Mouse (Mus musculus) MEL (cell line): ENCODE measurements around the gene Icam5. TPM values are rescaled to one million over a fixed set of nuclear protein-coding genes. Genes with fewer than 3 reads are reported as not detected.
"Not testable (repeated sequence)": the region's sequence is repeated elsewhere in the genome, so short reads cannot be mapped to it uniquely, and the experiment has no call there.

Source experiments
- DNase-seq: peaks from one replicate; pipeline ENCODE4 v3.0.0; 2011; ENCODE audit warnings: low read depth, low spot score
- H3K27ac ChIP-seq: 2 replicates; pipeline ENCODE4 v1.5.1; 2012; ENCODE audit warnings: low read depth, mild to moderate bottlenecking, control low read depth, low read length, moderate library complexity; ENCODE audit not compliant: control insufficient read depth
- H3K27me3 ChIP-seq, 2 experiments: fragments of 150-350 bp in 1 of 2; sonication (generic) in 1 of 2; 2 replicates each; pipeline ENCODE4 v1.6.1; 2012; ENCODE audit warnings: low read length in 2 of 2, mild to moderate bottlenecking in 2 of 2, improper control_type of control experiment in 1 of 2, moderate library complexity in 1 of 2; ENCODE audit not compliant: insufficient read depth in 2 of 2, control insufficient read depth in 1 of 2
- H3K36me3 ChIP-seq, 2 experiments: 2 replicates each; pipeline ENCODE4 v1.6.1; 2012 to 2014; ENCODE audit warnings: low read length in 2 of 2, improper control_type of control experiment in 1 of 2, inconsistent platforms in 1 of 2, mild to moderate bottlenecking in 1 of 2; ENCODE audit not compliant: insufficient read depth in 2 of 2, control insufficient read depth in 1 of 2
- H3K4me1 ChIP-seq, 2 experiments: fragments of 150-350 bp in 1 of 2; sonication (generic) in 1 of 2; 2 replicates each; pipeline ENCODE4 v1.6.1; 2012; ENCODE audit warnings: low read length in 2 of 2, improper control_type of control experiment in 1 of 2, mild to moderate bottlenecking in 1 of 2; ENCODE audit not compliant: insufficient read depth in 2 of 2, control insufficient read depth in 1 of 2
- H3K4me3 ChIP-seq, 2 experiments: fragments of 150-350 bp in 1 of 2; sonication (generic) in 1 of 2; 2 replicates each; pipeline ENCODE4 v1.5.1; 2012; ENCODE audit warnings: low read depth in 2 of 2, low read length in 2 of 2, mild to moderate bottlenecking in 2 of 2, moderate library complexity in 2 of 2, control low read depth in 1 of 2, improper control_type of control experiment in 1 of 2; ENCODE audit not compliant: control insufficient read depth in 1 of 2, insufficient read depth in 1 of 2
- H3K79me2 ChIP-seq: 2 replicates; pipeline ENCODE4 v1.6.1; 2012; ENCODE audit warnings: mild to moderate bottlenecking, low read length, moderate library complexity; ENCODE audit not compliant: control insufficient read depth, poor library complexity, insufficient read depth
- H3K9ac ChIP-seq: 2 replicates; pipeline ENCODE4 v1.6.1; 2012; ENCODE audit warnings: low read depth, mild to moderate bottlenecking, control low read depth, low read length, moderate library complexity; ENCODE audit not compliant: control insufficient read depth, poor library complexity, severe bottlenecking
- H3K9me3 ChIP-seq: fragments of 150-350 bp; sonication (generic); replicated peaks from 2 replicates; pipeline ENCODE4 v1.6.1; 2012; ENCODE audit warnings: mild to moderate bottlenecking, low read length, improper control_type of control experiment, moderate library complexity; ENCODE audit not compliant: insufficient read depth
- CTCF ChIP-seq, 3 experiments: IDR thresholded peaks in 2 of 3; conservative IDR thresholded peaks in 1 of 3; 2 replicates each; pipeline ENCODE4 v1.5.1; 2011 to 2012; ENCODE audit warnings: low read length in 3 of 3, low read depth in 2 of 3, mild to moderate bottlenecking in 2 of 3, improper control_type of control experiment in 1 of 3, inconsistent platforms in 1 of 3, mixed read lengths in 1 of 3, moderate library complexity in 1 of 3; ENCODE audit not compliant: control insufficient read depth in 1 of 3, insufficient read depth in 1 of 3, poor library complexity in 1 of 3, severe bottlenecking in 1 of 3
- ETS1 ChIP-seq: IDR thresholded peaks from 2 replicates; pipeline ENCODE4 v1.6.1; 2012; ENCODE audit warnings: low read depth, mild to moderate bottlenecking, inconsistent platforms, low read length, improper control_type of control experiment, moderate library complexity
- GATA1 ChIP-seq: IDR thresholded peaks from 2 replicates; pipeline ENCODE4 v1.6.1; 2011; ENCODE audit warnings: low read depth, low read length, improper control_type of control experiment
- JUND ChIP-seq: IDR thresholded peaks from 2 replicates; pipeline ENCODE4 v1.6.1; 2011; ENCODE audit warnings: low read depth, mild to moderate bottlenecking, improper control_type of control experiment, low read length
- MEF2A ChIP-seq: IDR thresholded peaks from 2 replicates; pipeline ENCODE4 v1.6.1; 2014; ENCODE audit warnings: low read depth, mild to moderate bottlenecking, inconsistent platforms, low read length, improper control_type of control experiment; ENCODE audit not compliant: poor library complexity, insufficient replicate concordance, severe bottlenecking; ENCODE audit errors: extremely low read depth
- MYB ChIP-seq: IDR thresholded peaks from 2 replicates; pipeline ENCODE4 v1.6.1; 2011; ENCODE audit warnings: mild to moderate bottlenecking, low read depth, low read length, improper control_type of control experiment
- NELFE ChIP-seq: IDR thresholded peaks from 2 replicates; pipeline ENCODE4 v1.6.1; 2011; ENCODE audit warnings: low read depth, low read length, improper control_type of control experiment
- NRF1 ChIP-seq: IDR thresholded peaks from 2 replicates; pipeline ENCODE4 v1.6.1; 2014; ENCODE audit warnings: low read depth, mild to moderate bottlenecking, inconsistent platforms, low read length, improper control_type of control experiment, moderate library complexity; ENCODE audit not compliant: poor library complexity, insufficient read depth, severe bottlenecking
- POLR2AphosphoS2 ChIP-seq: IDR thresholded peaks from 2 replicates; pipeline ENCODE4 v1.6.1; 2011; ENCODE audit warnings: low read length, improper control_type of control experiment
- RAD21 ChIP-seq: IDR thresholded peaks from 2 replicates; pipeline ENCODE4 v1.6.1; 2011; ENCODE audit warnings: mild to moderate bottlenecking, low read depth, low read length, improper control_type of control experiment
- TAL1 ChIP-seq: IDR thresholded peaks from 2 replicates; pipeline ENCODE4 v1.6.1; 2012; ENCODE audit warnings: mild to moderate bottlenecking, inconsistent platforms, low read length, moderate library complexity, mixed read lengths
- TBP ChIP-seq: IDR thresholded peaks from 2 replicates; pipeline ENCODE4 v1.8.0; 2011; ENCODE audit warnings: low read depth, low read length, improper control_type of control experiment
- UBTF ChIP-seq: IDR thresholded peaks from 2 replicates; pipeline ENCODE4 v1.6.1; 2012; ENCODE audit warnings: low read depth, mild to moderate bottlenecking, inconsistent platforms, low read length, improper control_type of control experiment, moderate library complexity, borderline replicate concordance; ENCODE audit not compliant: insufficient read depth
- ZMIZ1 ChIP-seq: IDR thresholded peaks from 2 replicates; pipeline ENCODE4 v1.6.1; 2012; ENCODE audit warnings: low read depth, mild to moderate bottlenecking, inconsistent platforms, low read length, improper control_type of control experiment, moderate library complexity
- ZNF384 ChIP-seq: IDR thresholded peaks from 2 replicates; pipeline ENCODE4 v1.6.1; 2012; ENCODE audit warnings: low read depth, mild to moderate bottlenecking, inconsistent platforms, low read length, improper control_type of control experiment
- polyA plus RNA-seq, 2 experiments: library from polyadenylated mRNA; stranded (reverse) in 1 of 2; unstranded in 1 of 2; fragments of >175 nt in 1 of 2; fragments of >200 nt in 1 of 2; gene quantifications; 2 replicates each; pipeline versions ENCODE4 v1.2.1 to v1.2.4; 2012; ENCODE audit warnings: low replicate concordance in 2 of 2, low read depth in 1 of 2; ENCODE audit not compliant: insufficient read length in 2 of 2, insufficient read depth in 1 of 2, missing spikeins in 1 of 2
- total RNA-seq: library from RNA; depleted of rRNA; stranded (reverse); fragments of 300-350 nt; gene quantifications from 2 replicates; pipeline ENCODE4 v1.2.3, GENCODE M21; 2012

The Icam5 gene
- total and polyA plus RNA-seq, 3 experiments = 4.8 to 9.5 TPM; not detected in 1

DNA sequence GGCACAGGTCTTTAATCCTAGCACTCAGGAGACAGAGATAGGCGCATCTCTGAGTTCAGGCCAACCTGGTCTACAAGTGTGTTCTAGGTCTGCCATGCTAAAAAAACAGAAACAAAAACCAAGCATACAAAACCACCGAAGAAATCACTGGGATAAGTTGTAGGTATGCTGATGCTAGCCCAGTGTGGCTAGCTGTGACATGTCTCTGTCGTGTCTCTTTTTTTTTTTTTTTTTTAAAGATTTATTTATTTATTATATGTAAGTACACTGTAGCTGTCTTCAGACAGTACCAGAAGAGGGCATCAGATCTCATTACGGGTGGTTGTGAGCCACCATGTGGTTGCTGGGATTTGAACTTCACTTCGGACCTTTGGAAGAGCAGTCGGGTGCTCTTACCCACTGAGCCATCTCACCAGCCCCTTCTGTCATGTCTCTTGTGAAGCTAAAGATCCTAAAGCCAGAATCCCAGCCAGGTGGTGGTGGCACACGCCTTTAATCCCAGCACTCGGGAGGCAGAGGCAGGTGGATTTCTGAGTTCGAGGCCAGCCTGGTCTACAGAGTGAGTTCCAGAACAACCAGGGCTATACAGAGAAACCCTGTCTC lies 20.8 kb upstream of the Icam5 start:
- H3K27me3 ChIP-seq, H3K79me2 ChIP-seq, H3K4me3 ChIP-seq, H3K9ac ChIP-seq, H3K9me3 ChIP-seq: not testable (repeated sequence)
- DNase-seq = peak; percentile 72
- Histone ChIP-seq H3K36me3 (peaks cover 0 to 22% of the 10 kb centered on the region in 2 experiments; a peak in 3 of 4 replicates), H3K27ac (peak overlapping the region; percentile 61), H3K4me1 (peaks cover 10 to 36% of the 10 kb centered on the region in 2 experiments)
- peak; percentile 76; the same call in 1 of the 2 replicates for TF ChIP-seq TBP

DNA sequence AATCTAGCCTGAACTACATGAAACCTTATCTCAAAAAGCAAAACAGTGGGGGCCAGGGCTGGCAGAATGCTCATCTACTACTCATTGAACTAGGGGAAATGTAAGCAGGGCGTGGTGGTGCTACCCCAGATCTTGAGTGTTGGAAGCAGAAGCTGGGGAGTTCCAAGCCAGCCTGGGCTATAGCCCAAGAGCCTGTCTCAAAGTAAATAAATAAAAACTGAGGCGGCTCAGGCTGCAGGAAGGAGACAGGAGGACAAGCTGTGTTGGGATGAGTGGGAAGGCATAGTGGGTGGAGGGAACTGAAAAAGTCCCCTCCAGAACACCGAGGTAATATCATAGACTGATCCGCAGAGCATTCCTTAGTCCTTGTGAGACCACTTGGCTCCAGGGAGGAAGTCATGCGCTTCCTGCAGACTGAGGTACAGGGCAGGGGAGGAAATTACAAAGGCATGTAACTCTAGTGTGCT lies 20.0 kb upstream of the Icam5 start:
- H3K36me3 ChIP-seq = peaks cover 0 to 26% of the 10 kb centered on the region in 2 experiments; a peak in 3 of 4 replicates
- peak overlapping the region; percentile 1 to 32 for H3K4me3 ChIP-seq
- H3K27me3 ChIP-seq = no peaks in the 10 kb centered on the region
- H3K79me2 ChIP-seq = peaks cover 8% of the 10 kb centered on the region
- 0 out of 2 replicates have a peak, but pooled peaks have one; percentile 85 for TF ChIP-seq UBTF
- TF ChIP-seq MYB = no peak
- peak; percentile 40; the same call in 1 of the 2 replicates for TF ChIP-seq TBP
- 0 out of 2 replicates have a peak, but pooled peaks have one; percentile 33 for TF ChIP-seq TAL1
- peak; percentile 84 for TF ChIP-seq GATA1
- no peak for TF ChIP-seq MEF2A
- TF ChIP-seq ZNF384 = no peak
- no peak for TF ChIP-seq RAD21
- no peak for TF ChIP-seq POLR2AphosphoS2
- no peak for TF ChIP-seq NELFE
- no peak for TF ChIP-seq ETS1
- H3K9me3 ChIP-seq = no peaks in the 10 kb centered on the region
- H3K9ac ChIP-seq = peak overlapping the region; percentile 32
- DNase-seq = peak; percentile 97
- peak overlapping the region; percentile 61 for H3K27ac ChIP-seq
- H3K4me1 ChIP-seq = peaks cover 15 to 43% of the 10 kb centered on the region in 2 experiments

DNA sequence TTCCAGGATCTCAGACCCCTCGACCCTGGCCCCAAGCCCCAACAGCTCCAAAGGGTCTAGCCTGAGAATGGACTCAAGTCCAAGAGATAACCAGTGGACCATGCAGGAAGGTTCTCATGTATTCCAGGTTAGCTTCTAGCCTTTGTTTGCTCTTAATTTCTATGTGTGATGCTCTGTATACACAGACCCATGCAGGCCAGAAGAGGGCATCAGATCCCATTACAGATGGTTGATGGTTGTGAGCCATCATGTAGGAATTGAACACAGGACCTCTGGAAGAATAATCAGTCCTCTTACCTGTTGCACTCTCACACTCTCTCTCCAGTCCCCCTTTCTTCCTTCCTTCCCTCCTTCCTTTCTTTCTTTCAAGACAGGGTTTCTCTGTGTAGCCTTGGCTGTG lies 19.5 kb upstream of the Icam5 start:
- Histone ChIP-seq H3K27ac (peak overlapping the region; percentile 61), H3K9ac (peak overlapping the region; percentile 32)

More for the DNA sequence above, 19.5 kb upstream of the Icam5 start:
- H3K9me3 ChIP-seq = no peaks in the 10 kb centered on the region
- peaks cover 0 to 31% of the 10 kb centered on the region in 2 experiments; a peak in 3 of 4 replicates for H3K36me3 ChIP-seq
- peak overlapping the region; percentile 1 to 32 for H3K4me3 ChIP-seq
- DNase-seq = peak; percentile 83
- H3K27me3 ChIP-seq = no peaks in the 10 kb centered on the region
- H3K4me1 ChIP-seq = peaks cover 20 to 48% of the 10 kb centered on the region in 2 experiments
- no peak for TF ChIP-seq NELFE
- no peak for TF ChIP-seq NRF1
- TF ChIP-seq ZMIZ1 = no peak
- TF ChIP-seq CTCF (IDR thresholded peaks at IDR 0.05 in 2 of 3, conservative IDR thresholded peaks at IDR 0.05 in 1 of 3; ENCODE audit: control insufficient read depth in 1 of 3, insufficient read depth in 1 of 3, low read depth in 2 of 3, low read length in 3 of 3, poor library complexity in 1 of 3, severe bottlenecking in 1 of 3) = peak in 1 of 3 experiments; percentile 79; a peak in 2 of 6 replicates
- no peak for TF ChIP-seq JUND
- peaks cover 11% of the 10 kb centered on the region for H3K79me2 ChIP-seq
